Mouse (Mus musculus) layer of hippocampus, postnatal 36 days (tissue): ENCODE data around the gene Secisbp2. TPM values are rescaled to one million over a fixed set of nuclear protein-coding genes. Genes with fewer than 3 reads are reported as not detected.
"Not testable (repeated sequence)": the region's sequence is repeated elsewhere in the genome, so short reads cannot be mapped to it uniquely, and the experiment has no call there.

Experiments
- DNase-seq, 2 experiments: peaks; one replicate each; pipeline ENCODE4 v3.0.0; 2022
- total RNA-seq, 2 experiments: library from RNA; stranded (reverse); gene quantifications; 2 replicates each; pipeline ENCODE4 v1.2.3; 2021

The Secisbp2 gene
- total RNA-seq, 2 experiments from 2014 or later, result 18.2 to 19.7 TPM

- DNase-seq, result no peak
Measured at GRCm38 (mm10) chr13:51643924-51644828, 7.3 kb upstream of the Secisbp2 start.

DNA sequence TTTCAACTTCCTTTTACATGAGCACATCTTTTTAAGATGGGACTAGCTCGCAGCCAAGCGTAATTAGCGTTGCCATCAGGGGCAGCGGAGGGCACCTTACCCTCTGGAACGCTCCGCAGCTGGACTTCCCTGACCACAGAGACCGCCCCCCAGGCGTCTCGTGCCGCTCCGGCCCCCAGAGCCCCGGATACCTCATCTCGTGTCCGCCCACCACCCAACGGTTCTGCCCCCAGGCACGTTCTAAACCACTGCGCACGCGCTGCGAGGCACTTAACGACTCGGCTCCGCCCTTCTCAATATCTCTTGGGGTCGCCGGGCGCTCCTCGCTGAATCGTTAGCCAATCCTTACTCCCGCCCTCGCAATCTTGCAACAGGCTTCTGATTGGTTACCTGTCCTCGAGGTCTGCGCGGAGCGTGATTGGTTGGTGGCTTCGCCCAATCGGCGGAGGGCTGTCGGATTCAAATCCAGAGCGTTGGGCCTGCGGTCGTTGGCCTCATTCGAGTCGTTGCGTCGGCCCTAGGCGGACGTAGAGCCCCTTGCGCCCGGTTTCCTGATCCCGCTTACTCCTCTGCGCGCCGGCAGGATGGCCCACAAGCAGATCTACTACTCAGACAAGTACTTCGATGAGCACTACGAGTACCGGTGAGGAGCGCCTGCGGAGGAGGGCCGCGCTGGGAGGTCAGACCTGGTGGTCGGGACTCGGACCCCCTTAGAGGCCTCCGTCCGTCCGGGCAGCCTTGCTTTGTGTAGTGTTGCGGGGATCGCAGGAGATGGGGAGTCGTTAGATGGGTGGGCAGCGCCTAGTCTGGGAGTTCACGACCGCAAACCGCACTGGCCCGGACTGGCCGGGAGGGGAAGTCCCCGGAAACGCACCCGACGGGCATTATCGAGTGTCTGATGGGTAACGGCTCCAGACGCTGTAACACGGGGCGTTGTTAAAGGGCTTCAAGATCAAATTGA, 6.4 kb upstream of the Secisbp2 start, which contains the start of gene Cks2:
Gene Cks2 (plus strand): TSS at position 404 of the 961 bp plus-strand sequence.
- DNase-seq, result peak; percentile 95 to 96

DNA sequence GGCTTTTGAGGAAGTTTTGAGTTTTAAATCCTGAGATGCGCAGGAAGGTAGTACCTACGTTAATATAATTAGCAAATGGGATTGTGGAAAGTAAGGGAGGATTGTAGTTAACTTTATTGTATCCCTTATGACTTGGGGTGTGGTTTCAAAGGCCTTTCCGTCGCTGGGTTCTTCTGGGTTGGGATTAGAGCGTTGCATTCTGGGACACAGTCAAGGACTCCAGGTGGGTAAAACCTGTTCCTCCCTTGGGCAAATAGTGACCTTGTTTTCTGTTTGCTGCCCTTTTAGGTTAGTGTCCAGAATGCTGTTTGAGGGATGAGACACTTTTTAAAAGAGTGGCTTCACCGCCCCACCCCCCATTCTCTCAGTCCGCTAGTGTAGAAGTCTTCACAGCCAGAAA, 5.6 kb upstream of the Secisbp2 start:
- no peak for DNase-seq

DNA sequence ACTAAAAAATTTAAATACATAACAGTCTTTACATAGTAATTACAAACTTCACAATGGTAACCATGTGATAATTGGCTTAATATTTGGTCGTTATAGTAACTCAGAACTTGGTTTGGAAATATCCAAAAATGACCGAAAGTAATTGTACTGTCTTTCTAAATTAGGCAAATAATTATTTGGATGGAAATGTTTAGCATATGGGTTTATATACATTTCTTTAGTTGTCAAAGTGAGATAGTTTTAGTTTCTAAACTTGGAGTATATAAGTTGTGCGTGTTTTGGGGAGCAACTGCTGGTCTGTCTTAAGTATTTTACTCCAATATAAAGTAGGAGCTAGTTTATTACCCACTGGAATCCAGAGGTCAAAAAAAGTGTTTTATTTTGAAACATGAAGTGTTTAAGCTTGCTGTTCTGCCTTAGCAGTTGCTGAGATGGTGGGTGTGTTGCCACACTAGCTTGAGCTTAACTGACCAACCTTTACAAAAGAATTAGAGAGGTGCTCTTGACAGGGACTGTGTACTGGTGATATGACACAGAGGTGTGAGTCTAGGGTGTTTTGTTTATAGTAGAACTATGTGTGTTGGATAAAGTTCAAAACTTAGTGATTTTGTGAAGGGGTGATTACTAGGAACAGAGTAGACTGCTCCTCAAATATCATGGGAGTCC, 5.0 kb upstream of the Secisbp2 start:
- DNase-seq, result no peak

DNA sequence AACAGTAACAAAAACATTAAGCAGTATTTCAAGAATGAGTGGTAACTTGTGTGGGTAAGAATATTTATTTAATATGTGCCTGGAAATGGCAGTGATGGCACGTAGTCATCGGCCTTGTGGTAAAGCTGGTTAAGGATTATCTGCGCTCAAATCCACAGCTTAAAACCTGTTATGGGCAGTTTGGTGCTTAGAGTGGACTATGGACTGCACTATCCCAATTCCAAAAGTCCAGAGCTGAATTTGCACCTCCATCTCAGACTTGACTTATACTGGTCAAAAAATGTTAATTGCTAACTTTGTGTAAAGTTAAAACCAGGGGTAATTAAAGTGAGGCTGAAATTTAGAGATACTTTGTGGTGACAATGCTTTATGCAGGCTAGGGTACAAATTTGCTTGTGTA, 3.7 kb upstream of the Secisbp2 start:
- DNase-seq, result no peak

DNA sequence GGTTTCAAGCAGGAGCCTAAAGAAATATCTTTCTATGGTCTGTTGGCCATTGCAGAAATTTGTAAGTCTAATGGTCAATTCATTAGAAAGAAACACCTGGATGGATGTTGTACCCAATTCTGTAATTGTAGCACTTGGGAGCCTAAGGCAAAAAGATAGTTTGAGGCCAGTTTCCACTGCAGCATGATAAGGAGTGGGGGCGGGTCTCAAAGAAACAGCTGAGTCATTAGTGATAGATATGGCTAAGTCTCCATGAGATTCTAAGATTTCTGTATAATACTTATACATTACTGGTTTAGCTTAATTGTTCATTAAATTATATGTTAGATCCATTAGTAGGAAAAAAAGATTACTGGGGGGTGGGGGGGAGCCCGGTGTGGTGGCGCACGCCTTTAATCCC, 3.3 kb upstream of the Secisbp2 start:
- no peak for DNase-seq

GRCm38 (mm10) chr13:51649740-51650139, 1.8 kb upstream of the Secisbp2 start:
- DNase-seq, result no peak

- DNase-seq, result no peak
Measured at GRCm38 (mm10) chr13:51653159-51653558, 1.7 kb downstream of the Secisbp2 start.

GRCm38 (mm10) chr13:51653961-51654360, 2.5 kb downstream of the Secisbp2 start:
- DNase-seq, result no peak

DNA sequence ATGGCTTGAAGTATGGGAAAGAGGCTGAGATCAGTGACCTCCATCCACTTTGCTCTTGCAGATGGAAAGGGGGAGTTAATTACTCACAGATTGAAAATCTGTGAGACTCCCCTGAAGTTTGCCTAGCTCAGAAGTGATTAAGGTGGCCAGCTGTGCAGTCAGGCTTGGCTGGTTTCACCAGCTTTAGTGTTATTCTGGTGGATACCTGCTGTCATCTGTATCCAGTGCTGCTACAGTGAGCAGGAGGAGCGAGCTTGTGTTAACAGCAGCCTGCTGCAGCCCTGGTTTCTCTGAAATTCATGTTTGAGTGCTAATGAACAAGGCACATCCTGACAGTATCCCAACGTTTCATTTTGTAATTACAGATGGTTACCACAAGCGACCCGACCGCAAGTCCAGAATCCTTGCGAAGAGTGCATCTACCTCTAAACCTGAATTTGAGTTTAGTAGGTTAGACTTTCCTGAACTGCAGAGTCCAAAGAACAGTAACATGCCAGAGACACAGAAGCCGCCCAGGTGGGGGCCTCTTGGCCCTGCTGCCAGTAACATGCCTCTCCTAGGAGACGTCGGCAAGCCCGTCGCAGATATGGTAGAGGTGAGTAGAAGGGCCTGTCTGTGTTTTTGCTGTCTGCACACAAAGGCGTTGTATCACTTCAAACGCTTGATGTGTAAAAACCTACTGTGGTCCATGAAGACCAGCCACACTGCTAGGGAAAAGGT, 5.2 kb downstream of the Secisbp2 start:
- no peak for DNase-seq

DNA sequence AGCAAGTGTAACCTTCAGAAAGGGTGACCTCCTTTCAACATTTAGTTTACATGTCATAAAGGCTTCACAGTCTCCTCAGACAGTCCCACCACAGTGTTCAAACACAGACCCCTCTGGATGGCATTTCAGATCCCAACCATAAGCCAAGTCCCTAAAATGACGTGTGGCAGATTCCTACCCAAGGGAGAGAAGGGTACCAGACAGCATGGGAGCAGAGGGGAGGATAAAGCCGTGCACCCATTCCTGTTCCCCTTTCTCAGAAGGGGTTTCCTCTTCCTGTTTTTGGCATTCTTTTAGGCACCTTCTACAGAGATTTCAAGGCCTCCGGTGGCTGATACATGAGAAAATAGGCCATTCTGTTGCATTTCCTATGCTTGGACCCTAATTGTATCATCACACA, 6.6 kb downstream of the Secisbp2 start:
- DNase-seq, result no peak

- DNase-seq, result no peak
Measured at GRCm38 (mm10) chr13:51659573-51659972, 8.1 kb downstream of the Secisbp2 start.

DNA sequence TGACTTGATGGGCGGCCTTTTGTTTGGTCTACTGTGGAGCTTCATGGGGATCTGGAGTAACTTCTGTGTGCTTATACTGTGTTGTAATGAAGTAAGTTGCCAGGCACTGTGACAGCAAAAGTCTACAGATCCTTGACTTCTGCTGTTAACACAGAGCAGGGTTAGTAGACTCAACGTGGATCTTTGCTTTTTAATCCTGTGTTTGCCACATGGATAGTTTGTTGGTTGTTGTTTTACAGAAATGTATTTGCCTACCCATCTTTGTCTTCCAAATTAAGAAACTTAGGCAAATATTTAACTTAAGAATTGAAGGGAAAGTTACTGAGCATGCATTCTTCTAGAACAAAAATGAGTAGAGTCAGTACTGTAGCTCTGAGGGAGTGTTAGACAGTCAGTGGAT, 12.1 kb downstream of the Secisbp2 start:
- DNase-seq, result no peak

- not testable (repeated sequence) for DNase-seq
Measured at GRCm38 (mm10) chr13:51668195-51668594, 16.7 kb downstream of the Secisbp2 start.

DNA sequence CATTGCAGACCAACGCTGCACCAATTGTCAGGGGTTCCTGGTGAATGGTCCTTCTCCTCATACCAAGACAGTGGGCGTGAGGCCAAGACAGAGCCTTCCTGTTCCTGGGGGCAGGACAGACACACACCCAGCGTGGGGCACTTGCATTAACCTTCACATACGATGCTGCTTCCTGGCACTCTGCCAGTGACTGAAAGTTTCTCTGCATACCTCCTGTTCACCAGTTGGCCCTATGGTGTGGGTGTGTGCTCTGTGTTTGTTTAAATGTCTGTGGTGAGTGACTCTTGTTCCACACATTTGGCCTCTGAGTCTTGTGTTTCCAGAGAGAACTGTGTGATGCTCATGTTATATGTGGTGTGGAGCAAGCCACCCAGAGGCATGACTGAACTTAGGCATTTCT, 25.1 kb downstream of the Secisbp2 start:
- DNase-seq, result no peak

- no peak for DNase-seq
Measured at GRCm38 (mm10) chr13:51677041-51677440, 25.5 kb downstream of the Secisbp2 start.

- no peak for DNase-seq
Measured at GRCm38 (mm10) chr13:51677630-51678185, 26.2 kb downstream of the Secisbp2 start.

GRCm38 (mm10) chr13:51678687-51679086, 27.2 kb downstream of the Secisbp2 start:
- no peak for DNase-seq

DNA sequence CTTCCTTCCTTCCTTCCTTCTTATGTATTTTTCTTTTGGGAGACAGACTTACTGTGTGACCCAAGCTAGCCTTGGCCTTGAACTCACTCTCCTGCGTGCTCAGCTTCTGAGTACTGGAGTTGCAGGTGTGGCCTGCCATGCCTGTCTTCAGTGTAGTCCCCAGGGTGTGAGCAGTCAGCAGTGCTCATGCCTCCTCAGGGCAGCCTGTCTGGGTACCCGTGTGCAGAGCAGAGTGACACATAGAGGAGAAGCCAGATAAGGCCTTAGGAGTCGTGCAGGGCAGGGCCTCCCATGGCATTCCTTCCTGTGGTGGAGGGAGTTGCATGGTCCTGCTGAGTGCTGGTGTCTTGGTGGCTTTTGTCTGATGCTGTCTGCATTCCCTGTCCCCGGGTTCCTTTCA, 27.8 kb downstream of the Secisbp2 start:
- DNase-seq, result no peak

DNA sequence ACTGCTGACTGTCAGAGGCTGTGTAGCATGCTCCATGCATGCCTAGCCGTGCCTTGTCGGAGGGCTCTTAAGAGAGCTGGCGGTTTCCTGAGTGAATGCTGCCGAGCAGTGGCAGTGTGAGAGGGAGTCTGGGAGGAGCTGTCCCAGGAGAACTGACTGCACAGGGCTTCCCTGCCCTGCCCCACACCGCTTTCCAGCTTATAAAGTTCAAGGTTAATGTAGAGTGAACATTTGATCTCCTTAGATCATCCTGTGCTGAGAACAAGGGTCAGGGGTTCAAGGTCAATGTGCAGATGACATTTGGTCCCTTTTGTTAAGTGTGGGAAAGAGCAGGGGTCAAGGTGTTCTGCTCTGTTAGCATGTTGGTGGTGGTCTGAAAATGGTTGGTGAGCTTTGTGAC, 29.6 kb downstream of the Secisbp2 start:
- DNase-seq, result no peak

DNA sequence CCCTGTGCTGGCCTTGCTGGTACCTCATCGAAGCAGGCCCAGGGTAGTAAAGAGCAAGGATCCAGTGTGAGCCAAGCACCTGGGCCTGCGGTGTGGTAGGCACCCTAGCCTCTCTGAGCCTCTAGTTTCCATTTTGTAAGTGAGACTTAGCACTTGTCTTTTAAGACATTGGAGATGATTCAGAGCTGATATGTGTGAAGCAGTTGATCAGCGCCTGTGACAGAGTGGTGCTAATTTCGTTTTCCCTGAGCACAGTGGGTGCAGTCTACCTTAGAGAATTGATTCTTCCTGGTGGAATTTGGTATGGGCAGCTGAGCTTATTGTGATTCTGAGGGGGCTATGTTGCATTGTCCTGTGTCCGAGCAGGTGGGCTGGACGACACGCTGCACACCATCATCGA, 30.1 kb downstream of the Secisbp2 start:
- no peak for DNase-seq
